Mouse (Mus musculus): ENCODE data around the gene Gm17617. TPM values are rescaled to one million over a fixed set of nuclear protein-coding genes. Genes with fewer than 3 reads are reported as not detected.

The Gm17617 gene
- total and polyA plus RNA-seq, 3 experiments = not detected

GRCm38 (mm10) chr13:55101627-55102026 is 31.7 kb downstream of the Gm17617 start:
- TF ChIP-seq POLR2A (IDR thresholded peaks at IDR 0.05; ENCODE audit: control insufficient read depth in 1 of 2, insufficient read depth in 1 of 2, low read depth in 1 of 2, low read length in 2 of 2, poor library complexity in 1 of 2) = peak; percentile 21 to 67; a peak in 2 of 4 replicates
- TF ChIP-seq TAL1 (IDR thresholded peaks at IDR 0.05; ENCODE audit: low read length) = no peak
- no peak for TF ChIP-seq HCFC1 (IDR thresholded peaks at IDR 0.05; ENCODE audit: low read depth, low read length)
- 0 out of 2 replicates have a peak, but pooled peaks have one; percentile 4 for TF ChIP-seq SIN3A (IDR thresholded peaks at IDR 0.05; ENCODE audit: low read length)
- peak; percentile 70 for TF ChIP-seq NELFE (IDR thresholded peaks at IDR 0.05; ENCODE audit: low read depth, low read length)
- peak; percentile 83 for TF ChIP-seq TBP (IDR thresholded peaks at IDR 0.05; ENCODE audit: low read depth, low read length)
- TF ChIP-seq NRF1 (IDR thresholded peaks at IDR 0.05; ENCODE audit: insufficient read depth, low read depth, low read length, poor library complexity, severe bottlenecking) = no peak
- TF ChIP-seq MAFK (IDR thresholded peaks at IDR 0.05; ENCODE audit: borderline replicate concordance, low read depth, low read length) = no peak
- peak; percentile 73 for TF ChIP-seq ZMIZ1 (IDR thresholded peaks at IDR 0.05; ENCODE audit: low read depth, low read length)
- peak; percentile 84 for DNase-seq (ENCODE audit: low read depth, low spot score)
- Histone ChIP-seq H3K9ac (ENCODE audit: control insufficient read depth, low read depth, low read length, poor library complexity, severe bottlenecking) (no peak overlapping the region), H3K27ac (ENCODE audit: control insufficient read depth, low read depth, low read length) (peak overlapping the region; percentile 71), H3K27me3 (ENCODE audit: control insufficient read depth in 1 of 2, insufficient read depth in 2 of 2, low read length in 2 of 2) (no peaks in the 10 kb centered on the region), H3K79me2 (ENCODE audit: control insufficient read depth, insufficient read depth, low read length, poor library complexity) (peaks cover 36% of the 10 kb centered on the region), H3K4me3 (ENCODE audit: control insufficient read depth in 1 of 2, insufficient read depth in 1 of 2, low read depth in 2 of 2, low read length in 2 of 2) (no peak overlapping the region), H3K36me3 (ENCODE audit: control insufficient read depth in 1 of 2, insufficient read depth in 2 of 2, low read length in 2 of 2) (peaks cover 0 to 25% of the 10 kb centered on the region in 2 experiments; a peak in 3 of 4 replicates), H3K4me1 (ENCODE audit: control insufficient read depth in 1 of 2, insufficient read depth in 2 of 2, low read length in 2 of 2) (peaks cover 1 to 23% of the 10 kb centered on the region in 2 experiments; a peak in 3 of 4 replicates), H3K9me3 (replicated peaks; ENCODE audit: insufficient read depth, low read length) (no peaks in the 10 kb centered on the region)

- Histone ChIP-seq H3K4me1 (ENCODE audit: control insufficient read depth in 1 of 2, insufficient read depth in 2 of 2, low read length in 2 of 2) (peaks cover 0 to 25% of the 10 kb centered on the region in 2 experiments; a peak in 3 of 4 replicates), H3K79me2 (ENCODE audit: control insufficient read depth, insufficient read depth, low read length, poor library complexity) (peaks cover 24% of the 10 kb centered on the region), H3K27me3 (ENCODE audit: control insufficient read depth in 1 of 2, insufficient read depth in 2 of 2, low read length in 2 of 2) (no peaks in the 10 kb centered on the region), H3K9ac (ENCODE audit: control insufficient read depth, low read depth, low read length, poor library complexity, severe bottlenecking) (peak within 1 kb of the TSS; percentile 96), H3K4me3 (ENCODE audit: control insufficient read depth in 1 of 2, insufficient read depth in 1 of 2, low read depth in 2 of 2, low read length in 2 of 2) (peak within 1 kb of the TSS; percentile 75 to 84), H3K9me3 (replicated peaks; ENCODE audit: insufficient read depth, low read length) (no peaks in the 10 kb centered on the region), H3K27ac (ENCODE audit: control insufficient read depth, low read depth, low read length) (peak within 1 kb of the TSS; percentile 64), H3K36me3 (ENCODE audit: control insufficient read depth in 1 of 2, insufficient read depth in 2 of 2, low read length in 2 of 2) (peaks cover 1 to 23% of the 10 kb centered on the region in 2 experiments; a peak in 3 of 4 replicates)
- DNase-seq (ENCODE audit: low read depth, low spot score) = peak; percentile 86
- TF ChIP-seq MXI1 (IDR thresholded peaks at IDR 0.05; ENCODE audit: low read depth, low read length) = peak; percentile 40
- TF ChIP-seq MAZ (IDR thresholded peaks at IDR 0.05; ENCODE audit: low read depth, low read length) = no peak
- no peak for TF ChIP-seq GABPA (IDR thresholded peaks at IDR 0.05; ENCODE audit: low read depth, low read length)
- no peak for TF ChIP-seq MYB (IDR thresholded peaks at IDR 0.05; ENCODE audit: low read depth, low read length)
- no peak for TF ChIP-seq RCOR1 (IDR thresholded peaks at IDR 0.05; ENCODE audit: low read depth, low read length)
- no peak for TF ChIP-seq TBP (IDR thresholded peaks at IDR 0.05; ENCODE audit: low read depth, low read length)
- peak; percentile 78 to 80 for TF ChIP-seq POLR2A (IDR thresholded peaks at IDR 0.05; ENCODE audit: control insufficient read depth in 1 of 2, insufficient read depth in 1 of 2, low read depth in 1 of 2, low read length in 2 of 2, poor library complexity in 1 of 2)
- no peak for TF ChIP-seq ZKSCAN1 (IDR thresholded peaks at IDR 0.05; ENCODE audit: low read depth, low read length)
- peak; percentile 84 for TF ChIP-seq ZMIZ1 (IDR thresholded peaks at IDR 0.05; ENCODE audit: low read depth, low read length)
- TF ChIP-seq CHD2 (IDR thresholded peaks at IDR 0.05; ENCODE audit: low read length) = no peak
- TF ChIP-seq ZC3H11A (IDR thresholded peaks at IDR 0.05; ENCODE audit: low read depth, low read length) = no peak
- no peak for TF ChIP-seq JUND (IDR thresholded peaks at IDR 0.05; ENCODE audit: low read depth, low read length)
- TF ChIP-seq NRF1 (IDR thresholded peaks at IDR 0.05; ENCODE audit: insufficient read depth, low read depth, low read length, poor library complexity, severe bottlenecking) = peak; percentile 71
- peak in 2 of 3 experiments; percentile 44 to 61; a peak in 4 of 6 replicates for TF ChIP-seq CTCF (IDR thresholded peaks at IDR 0.05 in 2 of 3, conservative IDR thresholded peaks at IDR 0.05 in 1 of 3; ENCODE audit: control insufficient read depth in 1 of 3, insufficient read depth in 1 of 3, low read depth in 2 of 3, low read length in 3 of 3, poor library complexity in 1 of 3, severe bottlenecking in 1 of 3)
- TF ChIP-seq USF1 (IDR thresholded peaks at IDR 0.05; ENCODE audit: low read depth, low read length) = no peak
- TF ChIP-seq USF2 (IDR thresholded peaks at IDR 0.05; ENCODE audit: borderline replicate concordance in 1 of 2, insufficient read depth in 1 of 2, low read depth in 1 of 2, low read length in 2 of 2) = no peak
- peak; percentile 76 for TF ChIP-seq POLR2AphosphoS2 (IDR thresholded peaks at IDR 0.05; ENCODE audit: low read length)
- TF ChIP-seq ELF1 (IDR thresholded peaks at IDR 0.05; ENCODE audit: low read depth, low read length) = 0 out of 2 replicates have a peak, but pooled peaks have one; percentile 20
- TF ChIP-seq E2F4 (IDR thresholded peaks at IDR 0.05; ENCODE audit: borderline replicate concordance, low read depth, low read length) = no peak
- no peak for TF ChIP-seq MAFK (IDR thresholded peaks at IDR 0.05; ENCODE audit: borderline replicate concordance, low read depth, low read length)
- no peak for TF ChIP-seq BHLHE40 (IDR thresholded peaks at IDR 0.05; ENCODE audit: borderline replicate concordance, low read depth, low read length)
- TF ChIP-seq TCF12 (IDR thresholded peaks at IDR 0.05; ENCODE audit: low read depth, low read length) = peak; percentile 49
- no peak for TF ChIP-seq TAL1 (IDR thresholded peaks at IDR 0.05; ENCODE audit: low read length)
- no peak for TF ChIP-seq CHD1 (IDR thresholded peaks at IDR 0.05; ENCODE audit: low read depth, low read length)
- no peak for TF ChIP-seq EP300 (IDR thresholded peaks at IDR 0.05; ENCODE audit: low read depth in 1 of 2, low read length in 2 of 2)
- TF ChIP-seq SIN3A (IDR thresholded peaks at IDR 0.05; ENCODE audit: low read length) = peak; percentile 47
Measured at GRCm38 (mm10) chr13:55099726-55100478, 33.4 kb downstream of the Gm17617 start, which contains the start of gene Uimc1. Gene Uimc1, minus strand, starts transcription at chr13:55100300.
